Mouse (Mus musculus) neutrophil, adult 65 days (primary cell): ENCODE results near the gene Khdrbs2. TPM values are rescaled to one million over a fixed set of nuclear protein-coding genes. Genes with fewer than 3 reads are reported as not detected.

ENCODE experiments used
- total RNA-seq: library from RNA; stranded (reverse); gene quantifications from 2 replicates; pipeline ENCODE4 v1.2.4, GENCODE M21; 2023

Khdrbs2 gene
- not detected in 2 replicates for total RNA-seq

GRCm38 (mm10) chr1:32172506-32173239 is at the start of gene Khdrbs2:
Gene Khdrbs2, plus strand, starts transcription at chr1:32172714.

DNA sequence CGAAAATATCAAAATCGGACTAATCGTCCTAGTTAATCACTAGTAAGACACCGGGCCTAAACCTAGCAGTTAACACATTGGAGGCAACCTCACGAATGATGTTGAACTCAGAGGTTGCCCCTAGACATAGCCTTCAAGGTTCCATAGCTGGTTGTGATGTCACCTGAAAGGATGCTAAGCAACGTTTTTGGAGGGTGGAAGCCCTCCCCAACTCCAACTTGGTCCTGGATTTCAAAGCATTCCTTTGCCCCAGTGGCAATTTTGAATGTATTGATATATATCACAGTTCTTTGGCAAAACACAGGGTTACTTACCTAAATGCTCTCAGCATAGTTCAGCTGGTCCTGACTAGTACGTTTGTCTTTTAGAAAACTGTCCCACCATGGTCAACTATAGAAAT is 374.7 kb downstream of the Khdrbs2 start, which contains the start of gene Gm5415:
Gene Gm5415 (minus strand): TSS at position 101 of the 400 bp plus-strand sequence.

